Mouse (Mus musculus) heart, embryonic 14.5 days (tissue): ENCODE measurements around the gene Cct4. TPM values are rescaled to one million over a fixed set of nuclear protein-coding genes. Genes with fewer than 3 reads are reported as not detected.

Experiments used
- ATAC-seq: fragments of 200-750 bp; cut with Nextera tagmentation; 2 replicates; pipeline ENCODE4 v1.8.0; 2017; ENCODE audit warnings: low read depth, moderate TSS enrichment; ENCODE audit not compliant: insufficient number of reproducible peaks, insufficient read depth, low FRiP score
- H3K27ac ChIP-seq, 2 experiments: fragments of 200-500 bp in 1 of 2; fragments of 300-500 bp in 1 of 2; sonication (generic) in 1 of 2; replicated peaks in 1 of 2; 2 replicates each; pipeline ENCODE4 v1.5.1; 2012 to 2014; ENCODE audit warnings: low read depth in 2 of 2, low read length in 2 of 2, control low read depth in 1 of 2, mild to moderate bottlenecking in 1 of 2, mixed read lengths in 1 of 2; ENCODE audit not compliant: control insufficient read depth in 1 of 2, insufficient read depth in 1 of 2
- H3K27me3 ChIP-seq: fragments of 300-500 bp; sonication (generic); 2 replicates; pipeline ENCODE4 v1.6.1; 2014; ENCODE audit warnings: mild to moderate bottlenecking, low read length, control low read depth; ENCODE audit not compliant: control insufficient read depth, insufficient read depth
- H3K36me3 ChIP-seq: fragments of 300-500 bp; sonication (generic); 2 replicates; pipeline ENCODE4 v1.6.1; 2014; ENCODE audit warnings: mild to moderate bottlenecking, control low read depth, low read length, mixed read lengths; ENCODE audit not compliant: control insufficient read depth, insufficient read depth
- H3K4me1 ChIP-seq, 2 experiments: fragments of 200-500 bp in 1 of 2; fragments of 300-500 bp in 1 of 2; sonication (generic) in 1 of 2; 2 replicates each; pipeline ENCODE4 v1.6.1; 2012 to 2014; ENCODE audit warnings: low read length in 2 of 2, control low read depth in 1 of 2, mixed read lengths in 1 of 2; ENCODE audit not compliant: control insufficient read depth in 2 of 2, insufficient read depth in 2 of 2
- H3K4me2 ChIP-seq: fragments of 300-500 bp; sonication (generic); 2 replicates; pipeline ENCODE4 v1.6.1; 2014; ENCODE audit warnings: mild to moderate bottlenecking, low read length
- H3K4me3 ChIP-seq, 2 experiments: fragments of 200-500 bp in 1 of 2; fragments of 300-500 bp in 1 of 2; sonication (generic) in 1 of 2; 2 replicates each; pipeline ENCODE4 v1.5.1; 2012 to 2014; ENCODE audit warnings: low read length in 2 of 2, mild to moderate bottlenecking in 2 of 2, control low read depth in 1 of 2, low read depth in 1 of 2, moderate library complexity in 1 of 2; ENCODE audit not compliant: control insufficient read depth in 1 of 2, insufficient read depth in 1 of 2
- H3K9ac ChIP-seq: fragments of 300-500 bp; sonication (generic); 2 replicates; pipeline ENCODE4 v1.6.1; 2014; ENCODE audit warnings: mild to moderate bottlenecking, low read length
- H3K9me3 ChIP-seq: fragments of 300-500 bp; sonication (generic); 2 replicates; pipeline ENCODE4 v1.6.1; 2016; ENCODE audit warnings: low read length, control low read depth; ENCODE audit not compliant: control insufficient read depth
- WGBS: fragments of 180-500 bp; shearing (Covaris S2); extraction: QIAGEN DNeasy Blood & Tissue Kit; methylation state at CpG from one replicate; pipeline ENCODE4 v1.1.7; 2014; 5-methylcytosine and 5-hydroxymethylcytosine counted together
- polyA plus RNA-seq: library from polyadenylated mRNA; unstranded; fragments of >200 nt; fragmentation: Nextera tagmentation; extraction: Ambion mirVana; gene quantifications from 2 replicates; pipeline ENCODE4 v1.2.1, GENCODE M21; 2014

Gene Cct4
- polyA plus RNA-seq, 1 experiment from 2014 or later, result 223 TPM

GRCm38 (mm10) chr11:23028957-23029356 is 38.6 kb downstream of the Cct4 start:
- no peak overlapping the region for H3K9ac ChIP-seq
- no peaks in the 10 kb centered on the region for H3K36me3 ChIP-seq
- H3K9me3 ChIP-seq, result no peaks in the 10 kb centered on the region
- H3K27me3 ChIP-seq, result no peaks in the 10 kb centered on the region
- WGBS, result 45% methylated on average over 3 of the region's 3 CpGs
- H3K27ac ChIP-seq, result no peak overlapping the region
- H3K4me2 ChIP-seq, result no peak overlapping the region
- no peaks in the 10 kb centered on the region for H3K4me1 ChIP-seq
- ATAC-seq, result no peak
- H3K4me3 ChIP-seq, result no peak overlapping the region

DNA sequence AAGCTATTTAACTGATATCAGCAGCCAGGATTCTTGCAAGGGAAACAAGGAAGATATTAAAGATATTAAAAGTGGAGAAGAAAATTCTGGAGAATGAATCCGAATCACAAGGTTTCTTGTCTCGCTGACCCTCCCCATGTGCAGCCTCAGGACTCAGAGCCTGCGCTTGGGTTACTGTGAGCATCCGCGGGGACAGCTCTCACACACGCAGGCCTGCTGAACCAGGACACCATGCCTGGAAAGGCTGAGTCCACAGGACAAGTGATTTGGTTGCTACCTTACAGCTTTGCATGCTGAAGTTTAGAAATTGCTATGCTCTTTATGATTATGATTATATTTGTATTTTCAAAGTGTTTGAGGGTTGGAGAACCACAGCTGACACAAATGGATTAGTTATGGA is 39.1 kb downstream of the Cct4 start:
- ATAC-seq, result no peak
- H3K4me3 ChIP-seq, result no peak overlapping the region
- no peaks in the 10 kb centered on the region for H3K4me1 ChIP-seq
- H3K27me3 ChIP-seq, result no peaks in the 10 kb centered on the region
- H3K36me3 ChIP-seq, result no peaks in the 10 kb centered on the region
- no peaks in the 10 kb centered on the region for H3K9me3 ChIP-seq
- no peak overlapping the region for H3K4me2 ChIP-seq
- H3K9ac ChIP-seq, result no peak overlapping the region
- 74% methylated on average over 6 of the region's 6 CpGs for WGBS
- H3K27ac ChIP-seq, result no peak overlapping the region

DNA sequence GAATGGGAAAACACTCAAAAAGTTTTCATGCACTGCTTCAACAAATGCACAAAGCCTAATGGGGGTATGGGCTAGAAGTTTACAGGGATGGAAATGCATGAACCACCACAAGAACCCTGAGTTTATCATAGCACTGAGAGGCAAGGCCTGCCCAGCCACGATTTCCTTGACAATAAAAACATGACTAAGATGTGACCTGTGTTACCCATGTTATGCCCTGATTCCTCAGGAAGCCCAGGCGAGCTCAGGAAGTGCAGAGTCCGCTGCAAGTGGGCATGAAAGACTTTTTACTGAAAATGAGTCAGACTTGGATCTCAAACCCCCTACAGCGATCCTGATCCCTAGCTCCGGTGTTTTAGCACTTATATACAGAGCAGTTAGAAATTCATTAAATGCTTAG is 56.9 kb downstream of the Cct4 start:
- no peak overlapping the region for H3K27ac ChIP-seq
- 59% methylated on average over 5 of the region's 5 CpGs for WGBS
- ATAC-seq, result no peak

DNA sequence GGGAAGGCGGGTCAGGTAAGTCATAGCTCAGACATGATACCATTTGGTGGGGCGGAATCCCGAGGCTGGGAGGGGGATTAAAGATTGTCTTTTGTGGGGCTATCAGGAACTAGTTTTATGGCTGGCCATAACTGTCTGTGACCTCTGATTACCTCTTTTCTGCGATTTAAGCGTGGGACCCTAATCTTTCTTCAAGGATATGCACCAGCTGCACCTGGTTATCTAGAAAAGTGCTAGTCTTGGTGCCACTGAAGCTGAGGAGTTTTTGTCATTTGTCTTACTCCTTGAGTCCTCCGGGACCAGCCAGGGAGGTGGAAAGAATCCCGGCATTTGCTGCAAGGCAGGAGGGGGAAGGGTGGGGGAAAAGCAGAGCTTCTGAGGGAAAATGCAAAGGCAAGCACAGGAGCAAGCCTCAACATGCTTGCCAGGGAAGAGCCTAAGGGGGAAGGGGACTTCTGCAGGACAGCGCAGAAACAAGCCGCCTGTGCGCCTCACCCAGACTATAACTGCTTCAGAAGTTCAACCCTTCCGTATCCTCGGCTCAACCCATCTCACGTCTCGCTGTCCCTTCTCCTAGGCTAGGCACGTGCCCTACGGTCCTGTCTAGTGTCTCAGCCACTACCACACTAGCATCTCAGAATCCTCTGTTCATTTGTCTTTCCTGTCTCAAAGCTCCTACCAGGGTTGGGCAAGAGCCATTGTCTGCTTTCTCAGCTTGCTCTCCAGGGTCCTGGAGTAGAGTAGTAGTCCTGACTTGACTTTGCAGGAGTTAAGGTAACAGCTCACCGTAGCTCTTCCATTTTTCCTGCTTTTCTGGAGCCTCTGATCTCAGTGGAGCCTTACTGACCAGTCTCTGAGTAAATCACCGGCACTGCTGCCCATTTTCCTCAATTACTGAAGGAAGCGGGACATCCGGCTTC is 57.6 kb downstream of the Cct4 start:
- no peaks in the 10 kb centered on the region for H3K36me3 ChIP-seq
- peak overlapping the region; percentile 22 for H3K4me2 ChIP-seq
- H3K4me1 ChIP-seq, result peaks cover 0 to 6% of the 10 kb centered on the region in 2 experiments; a peak in 1 of 4 replicates
- H3K27ac ChIP-seq, result no peak overlapping the region
- no peaks in the 10 kb centered on the region for H3K9me3 ChIP-seq
- H3K9ac ChIP-seq, result no peak overlapping the region
- ATAC-seq, result no peak
- peaks cover 4% of the 10 kb centered on the region; the same call in 1 of the 2 replicates for H3K27me3 ChIP-seq
- 21% methylated on average over 20 of the region's 20 CpGs for WGBS
- H3K4me3 ChIP-seq, result peak overlapping the region; percentile 5 to 16; a peak in 1 of 4 replicates

More for the DNA sequence above, 56.9 kb downstream of the Cct4 start:
- Histone ChIP-seq H3K4me1 (peaks cover 0 to 6% of the 10 kb centered on the region in 2 experiments; a peak in 1 of 4 replicates), H3K27me3 (peaks cover 4% of the 10 kb centered on the region; the same call in 1 of the 2 replicates), H3K9me3 (no peaks in the 10 kb centered on the region), H3K4me2 (no peak overlapping the region), H3K9ac (no peak overlapping the region), H3K4me3 (no peak overlapping the region), H3K36me3 (no peaks in the 10 kb centered on the region)

GRCm38 (mm10) chr11:23049642-23050041 is 59.3 kb downstream of the Cct4 start:
- Histone ChIP-seq H3K4me1 (peaks cover 0 to 6% of the 10 kb centered on the region in 2 experiments; a peak in 1 of 4 replicates), H3K9ac (no peak overlapping the region), H3K36me3 (no peaks in the 10 kb centered on the region), H3K27me3 (peaks cover 4% of the 10 kb centered on the region; the same call in 1 of the 2 replicates), H3K9me3 (no peaks in the 10 kb centered on the region), H3K27ac (no peak overlapping the region), H3K4me2 (no peak overlapping the region), H3K4me3 (no peak overlapping the region)
- no peak for ATAC-seq

- Histone ChIP-seq H3K4me1 (peaks cover 0 to 6% of the 10 kb centered on the region in 2 experiments; a peak in 1 of 4 replicates), H3K36me3 (no peaks in the 10 kb centered on the region), H3K27ac (no peak overlapping the region), H3K4me3 (no peak overlapping the region), H3K27me3 (peaks cover 4% of the 10 kb centered on the region; the same call in 1 of the 2 replicates), H3K9ac (no peak overlapping the region), H3K9me3 (no peaks in the 10 kb centered on the region), H3K4me2 (no peak overlapping the region)
- no peak for ATAC-seq
- 52% methylated on average over 4 of the region's 4 CpGs for WGBS
Observed at GRCm38 (mm10) chr11:23052353-23052752, 62.0 kb downstream of the Cct4 start.
